Mouse (Mus musculus) retina, postnatal 1 day (tissue): ENCODE measurements at regions not wholly inside any gene's neighbourhood (a gene's known extent, or its start where the extent isn't known, plus 50 kb on each side); places are given as distances from the start of the nearest gene placed in this dataset.

Source experiments
- DNase-seq: peaks from one replicate; pipeline ENCODE4 v3.0.0-alpha.2; 2012

DNA sequence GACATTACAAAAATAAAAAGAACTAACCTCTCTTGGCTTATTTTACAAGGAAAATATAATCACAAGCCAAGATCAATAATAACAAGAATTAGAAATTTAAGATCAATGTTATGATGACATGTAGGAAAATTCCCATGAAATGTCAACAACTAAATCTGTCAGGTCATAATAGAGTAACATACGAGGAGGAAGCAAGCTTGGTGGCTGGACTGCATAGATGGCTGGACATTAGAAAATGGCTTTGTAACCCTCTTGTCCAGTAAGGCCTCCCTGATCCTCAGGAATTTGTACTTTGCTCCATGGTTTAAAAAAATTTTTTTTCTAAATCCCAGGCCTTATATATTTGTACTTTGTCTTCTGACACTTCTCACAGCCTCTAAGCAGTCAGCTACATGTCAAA is 132.7 kb upstream of the Aoah start:
- no peak for DNase-seq

DNA sequence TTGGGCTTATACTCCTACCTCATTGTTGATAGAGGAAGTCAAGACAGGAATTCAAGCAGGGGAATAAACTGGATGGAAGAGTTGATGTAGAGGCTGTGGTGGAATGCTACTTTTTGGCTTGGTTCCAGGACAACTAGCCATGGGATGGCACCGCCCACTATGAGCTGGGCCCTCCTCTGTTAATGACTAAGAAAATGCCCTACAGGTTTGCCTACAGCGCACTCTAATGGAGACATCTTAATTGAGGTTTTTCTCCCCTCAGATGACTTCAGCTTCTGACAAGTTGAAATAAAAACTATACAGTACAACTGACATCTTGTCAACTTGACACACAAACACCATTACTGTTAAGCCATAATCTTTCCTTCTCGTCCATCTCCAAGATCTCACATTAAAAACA is 115.2 kb upstream of the Aoah start:
- DNase-seq: no peak

DNA sequence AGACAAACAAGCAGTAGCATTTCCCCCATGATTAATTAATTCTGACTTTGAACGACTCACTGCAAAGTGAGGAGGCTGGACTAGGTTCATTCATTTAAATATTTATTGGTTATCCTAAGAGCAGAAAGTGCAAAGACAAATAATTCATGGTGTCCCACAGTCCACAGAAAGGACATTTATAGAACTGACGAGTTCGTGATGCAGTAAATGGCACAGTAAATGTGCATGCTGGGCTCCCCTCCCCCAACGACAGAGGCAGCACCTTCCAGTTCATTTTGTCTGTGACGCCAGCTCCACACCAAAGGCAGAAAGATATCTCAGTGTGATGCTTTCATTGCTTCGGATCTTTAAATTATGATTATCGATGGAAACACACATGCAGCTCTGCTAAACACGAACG is 107.0 kb upstream of the Aoah start:
- peak; percentile 40 for DNase-seq

- no peak for DNase-seq
These were observed 106.5 kb upstream of the Aoah start for GRCm38 (mm10) chr13:20687453-20687852.

DNA sequence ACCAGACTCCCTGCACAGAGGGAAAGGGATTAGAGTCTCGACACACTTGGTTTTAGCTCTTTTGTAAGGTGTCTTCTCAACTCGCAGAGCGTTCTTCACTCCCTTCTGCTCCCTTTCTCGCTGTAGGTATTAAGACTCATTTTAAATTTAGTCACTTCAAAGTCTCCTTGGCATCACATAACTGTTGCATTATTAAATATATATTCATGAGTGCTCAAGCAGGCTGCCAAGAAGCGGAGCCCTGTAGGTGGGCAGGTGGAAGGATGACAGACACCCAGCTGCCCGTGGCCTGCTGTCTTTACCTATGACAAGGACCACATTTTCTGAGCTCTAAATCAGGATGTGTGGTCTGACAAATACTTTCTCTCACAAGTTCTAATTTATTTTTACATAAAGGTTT is 82.4 kb upstream of the Aoah start:
- DNase-seq: peak; percentile 2

GRCm38 (mm10) chr13:20723326-20724120 is 70.4 kb upstream of the Aoah start:
- no peak for DNase-seq

DNA sequence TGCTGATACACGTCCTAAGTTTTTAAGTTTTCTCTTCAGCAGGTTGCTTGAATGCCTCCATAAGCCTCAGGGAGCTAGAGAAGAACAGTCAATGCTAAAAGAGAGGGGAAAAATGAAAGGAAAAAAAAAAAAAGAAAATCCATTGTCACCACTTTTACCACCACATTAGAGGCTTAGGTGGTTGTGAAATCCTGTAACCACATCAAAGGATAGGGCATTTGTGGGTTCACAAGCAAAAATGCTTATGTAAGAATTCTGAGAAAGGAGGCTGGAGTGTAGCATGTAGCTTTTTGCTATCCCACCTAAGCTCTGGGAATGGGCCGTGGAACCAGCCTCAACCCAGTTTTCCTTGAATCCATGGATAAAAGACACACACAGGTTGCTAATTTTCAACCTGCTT is 69.5 kb upstream of the Aoah start:
- no peak for DNase-seq

GRCm38 (mm10) chr13:20725556-20725955 is 68.4 kb upstream of the Aoah start:
- DNase-seq: no peak

GRCm38 (mm10) chr13:20728064-20728463 is 65.8 kb upstream of the Aoah start:
- no peak for DNase-seq

DNA sequence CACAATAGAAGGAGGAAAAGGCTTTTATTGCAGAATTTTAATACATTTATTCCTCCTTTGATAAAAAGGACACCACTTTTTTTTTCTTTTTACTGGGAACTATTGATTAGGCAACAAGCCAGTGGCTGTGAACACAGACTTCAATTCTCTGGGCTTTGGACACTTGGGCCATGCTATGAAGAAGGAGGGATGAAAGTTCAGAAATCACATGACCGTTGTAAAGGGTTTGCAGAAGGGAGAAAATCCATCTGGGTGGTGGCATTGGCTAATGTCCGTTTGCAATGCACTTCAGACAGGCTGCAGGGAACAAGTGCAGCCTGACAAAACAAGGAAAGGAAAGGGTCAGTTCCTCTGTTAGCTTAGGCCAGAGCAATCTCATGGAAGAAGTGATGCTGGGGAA is 60.9 kb upstream of the Aoah start:
- DNase-seq: no peak

GRCm38 (mm10) chr13:20734283-20734682 is 59.6 kb upstream of the Aoah start:
- DNase-seq: no peak

- DNase-seq: no peak
These were observed 57.3 kb upstream of the Aoah start for GRCm38 (mm10) chr13:20736609-20737008.
